Mouse (Mus musculus) thymus, postnatal 0 days (tissue): ENCODE results near the gene Gnas. TPM values are rescaled to one million over a fixed set of nuclear protein-coding genes. Genes with fewer than 3 reads are reported as not detected.

Experiments
- DNase-seq: peaks from one replicate; pipeline ENCODE4 v3.0.0-alpha.2; 2015; ENCODE audit warnings: low spot score
- polyA plus RNA-seq: library from polyadenylated mRNA; unstranded; fragments of >200 nt; fragmentation: Nextera tagmentation; extraction: Ambion mirVana; gene quantifications from 2 replicates; pipeline ENCODE4 v1.2.1, GENCODE M21; 2015

Gnas gene
- polyA plus RNA-seq, result 679 TPM in 2 replicates

DNA sequence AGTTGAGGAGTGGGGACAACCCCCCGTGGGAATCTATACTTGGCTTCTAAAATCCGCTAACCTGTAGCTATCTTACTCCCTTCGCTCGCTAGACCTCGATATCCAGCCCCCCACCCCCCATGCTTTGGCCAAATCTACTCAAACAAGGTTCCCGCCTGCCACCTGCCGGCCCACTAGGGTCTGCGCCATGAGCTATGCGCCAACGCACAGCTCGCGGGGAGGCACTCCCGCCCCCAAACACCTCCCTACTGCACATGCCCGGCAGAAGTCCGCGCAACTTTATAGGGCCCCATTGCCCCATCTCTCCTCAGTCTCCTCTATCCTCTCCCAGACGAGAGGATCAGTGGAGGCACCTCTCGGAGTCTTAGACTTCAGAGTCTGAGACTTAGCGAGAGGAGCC is at the start of gene Gnas:
Gene Gnas, plus strand, starts transcription at position 310 of the 400 bp plus-strand sequence.
- peak; percentile 42 for DNase-seq

DNA sequence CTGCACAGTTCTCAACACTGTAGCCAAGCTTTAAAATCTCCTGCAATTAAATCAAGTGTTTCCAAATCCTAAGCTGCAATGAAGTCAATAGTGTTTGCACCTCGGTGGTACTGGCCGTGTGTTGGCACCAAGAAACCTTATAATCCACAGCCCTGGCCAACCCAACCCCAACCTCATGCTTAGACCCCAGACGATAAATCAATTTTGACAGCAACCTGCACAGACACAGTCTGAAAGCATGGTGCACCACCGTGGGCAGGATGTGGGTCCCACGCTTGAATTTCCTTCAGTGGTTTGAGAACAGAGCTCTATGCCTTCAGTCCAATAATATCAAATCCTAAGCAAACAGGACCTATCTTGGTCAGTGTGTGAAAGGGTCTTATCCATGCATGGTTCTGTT is 41.7 kb upstream of the Gnas start:
- no peak for DNase-seq

GRCm38 (mm10) chr2:174251963-174252362 is 32.2 kb upstream of the Gnas start:
- no peak for DNase-seq

DNA sequence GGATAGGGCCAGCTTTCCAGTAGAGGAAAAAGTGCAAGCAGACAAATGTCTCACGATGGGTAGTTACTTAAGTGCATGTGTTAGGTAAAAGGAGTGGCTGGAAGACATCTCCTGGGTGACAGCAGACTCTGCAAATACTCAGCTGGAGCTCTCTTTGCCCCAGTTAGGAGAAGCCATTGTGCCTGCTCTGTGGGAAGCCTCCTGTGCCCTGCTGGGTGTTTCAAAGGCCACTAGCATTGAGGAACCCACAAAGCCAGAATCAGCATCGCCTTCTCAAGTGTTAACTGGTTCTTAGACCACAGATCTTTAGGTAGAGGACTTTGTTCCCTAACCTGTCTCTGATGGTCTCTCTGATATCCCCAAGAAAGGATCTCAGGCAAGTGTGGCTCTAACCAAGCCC is 26.8 kb upstream of the Gnas start:
- DNase-seq, result no peak

GRCm38 (mm10) chr2:174260004-174260403 is 24.1 kb upstream of the Gnas start:
- DNase-seq, result no peak

GRCm38 (mm10) chr2:174260908-174261800 is 23.0 kb upstream of the Gnas start:
- DNase-seq, result no peak

- no peak for DNase-seq
These were observed 22.3 kb upstream of the Gnas start for GRCm38 (mm10) chr2:174261801-174262200.

DNA sequence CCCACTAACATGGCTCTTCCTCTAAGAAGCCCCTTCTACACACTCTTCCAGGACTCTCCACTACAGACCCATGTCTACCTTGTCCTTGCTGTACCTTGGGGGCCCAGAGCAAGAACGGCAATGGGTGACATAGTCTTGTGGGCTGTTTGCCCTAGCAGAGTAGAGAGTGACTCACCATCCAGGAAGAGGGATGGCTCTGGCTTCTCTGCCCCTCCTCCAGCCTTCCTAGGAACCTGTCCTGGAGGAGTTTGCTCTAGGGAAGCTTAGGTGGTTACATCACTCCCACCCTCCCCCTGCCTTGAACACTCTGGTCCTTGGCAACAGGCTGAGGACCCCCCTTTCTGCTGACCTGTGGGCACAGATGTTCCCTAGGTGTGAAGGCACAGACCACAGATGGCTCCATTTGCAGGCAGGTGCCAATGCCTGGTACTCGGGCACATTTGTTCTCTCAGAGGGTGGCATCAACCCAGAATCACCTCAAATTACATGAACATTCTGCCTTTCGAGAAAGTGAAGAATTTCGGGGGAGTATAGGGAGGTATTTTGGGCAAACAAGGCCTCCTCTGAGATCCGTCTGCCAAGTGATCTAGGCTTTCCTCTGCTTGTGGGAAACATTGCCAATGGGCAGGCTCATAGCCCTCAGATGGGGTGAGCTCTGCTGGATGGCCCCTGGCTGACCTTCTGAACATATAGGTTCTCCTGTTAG is 20.9 kb upstream of the Gnas start:
- DNase-seq, result no peak

GRCm38 (mm10) chr2:174264248-174264647 is 19.9 kb upstream of the Gnas start:
- DNase-seq, result no peak

GRCm38 (mm10) chr2:174270416-174270815 is 13.7 kb upstream of the Gnas start:
- DNase-seq, result no peak

DNA sequence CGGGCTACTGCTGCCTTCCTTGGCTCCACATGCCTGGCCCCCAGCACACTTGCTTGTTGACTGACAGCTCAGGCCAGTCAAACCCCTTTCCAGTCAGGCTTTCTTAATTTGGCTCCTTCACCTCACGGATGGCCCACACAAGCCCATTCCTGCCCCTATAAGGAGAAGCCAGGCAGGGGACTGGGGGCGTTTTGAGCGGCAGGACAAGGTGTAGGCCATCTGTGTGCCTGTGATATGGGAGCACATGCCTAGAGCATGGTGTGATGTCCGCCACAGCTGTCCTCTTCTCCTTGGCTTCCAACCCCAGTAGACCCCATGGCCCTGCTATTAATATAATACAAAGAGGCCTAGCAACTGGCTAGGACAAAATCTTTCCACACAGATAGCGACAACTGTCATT is 12.7 kb upstream of the Gnas start:
- no peak for DNase-seq

GRCm38 (mm10) chr2:174273131-174273530 is 11.0 kb upstream of the Gnas start:
- no peak for DNase-seq

- no peak for DNase-seq
These were observed 10.2 kb upstream of the Gnas start for GRCm38 (mm10) chr2:174273961-174274360.

GRCm38 (mm10) chr2:174279771-174280170 is 4.3 kb upstream of the Gnas start:
- DNase-seq, result no peak

DNA sequence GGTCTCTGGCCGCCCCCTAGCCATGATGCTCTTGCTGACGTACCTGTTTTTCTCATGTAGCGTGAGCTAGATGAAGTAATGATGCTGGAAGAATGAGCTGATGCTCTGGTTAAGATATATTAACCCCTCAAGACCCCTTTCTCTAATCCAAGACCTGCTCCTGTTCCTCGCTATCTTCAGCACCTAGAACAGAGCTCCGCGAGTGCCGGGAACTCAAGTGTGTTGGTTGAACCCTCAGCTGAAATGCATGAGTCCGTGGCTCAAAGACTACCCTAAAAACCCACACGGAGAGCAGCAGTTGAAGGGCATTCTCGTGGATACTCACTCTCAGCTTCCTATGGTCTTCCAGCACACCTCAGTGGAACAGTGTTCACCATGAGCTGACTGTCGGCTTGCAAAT is 779 bp upstream of the Gnas start:
- DNase-seq, result no peak

GRCm38 (mm10) chr2:174284807-174285457 is 812 bp downstream of the Gnas start:
- no peak for DNase-seq

- no peak for DNase-seq
These were observed 1.9 kb downstream of the Gnas start for GRCm38 (mm10) chr2:174285921-174286470.

DNA sequence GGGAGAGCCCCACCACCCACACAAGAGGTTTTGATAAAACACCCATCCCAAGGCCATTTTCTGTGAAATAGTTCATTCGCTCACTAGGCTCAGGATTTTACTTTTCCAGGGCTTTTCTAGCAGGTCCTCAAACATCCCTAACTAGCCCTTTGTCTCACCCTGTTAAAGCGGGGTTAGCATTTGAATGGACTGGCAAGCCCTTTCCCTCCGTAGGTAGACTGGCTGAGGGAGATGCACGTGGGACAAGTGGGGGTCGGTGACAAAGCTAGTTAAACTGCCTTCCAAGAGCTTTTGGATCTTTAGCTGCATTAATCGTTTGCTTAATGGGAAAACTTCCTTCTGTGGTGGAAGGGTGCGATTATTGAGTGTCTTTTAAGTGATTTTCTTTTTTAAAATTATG is 3.8 kb downstream of the Gnas start:
- DNase-seq, result no peak

DNA sequence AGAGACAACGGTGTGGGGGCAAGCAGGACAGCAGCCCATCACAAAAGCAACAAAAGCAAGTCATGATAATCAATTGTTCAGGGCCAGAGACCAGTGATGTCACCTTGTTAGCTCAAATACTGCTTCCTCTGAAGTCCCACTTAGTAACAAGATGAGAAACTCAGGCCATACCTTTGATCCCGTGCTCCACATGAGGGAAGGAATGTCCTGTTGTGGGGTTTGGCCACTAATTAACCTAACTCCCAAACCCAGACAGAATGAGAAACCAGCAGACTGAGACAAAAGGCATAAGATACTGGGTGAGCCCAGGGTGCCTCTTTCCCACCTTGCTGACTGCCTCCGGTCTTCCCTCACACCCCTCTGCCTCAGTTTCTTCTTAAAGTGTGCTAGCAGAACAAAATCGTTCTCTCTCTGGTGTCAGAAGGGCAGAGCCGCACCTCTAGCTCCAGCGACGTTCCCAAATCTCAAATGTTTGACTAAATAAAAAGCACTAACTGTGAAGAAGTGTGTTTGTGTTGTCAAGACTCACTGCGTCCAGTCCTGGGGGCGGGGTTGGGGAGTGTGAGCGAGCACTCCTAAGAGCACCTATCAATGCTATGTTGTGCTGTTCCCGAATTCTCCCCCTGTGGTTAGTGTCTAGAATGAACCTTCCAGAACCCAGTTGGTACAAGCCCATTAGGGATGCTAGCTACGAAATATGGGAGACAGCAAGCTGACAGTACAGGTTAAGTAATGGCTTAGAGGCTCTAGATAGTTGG is 4.7 kb downstream of the Gnas start:
- no peak for DNase-seq

- no peak for DNase-seq
These were observed 7.0 kb downstream of the Gnas start for GRCm38 (mm10) chr2:174291029-174291661.

- DNase-seq, result no peak
These were observed 7.5 kb downstream of the Gnas start for GRCm38 (mm10) chr2:174291662-174292030.
